11 mouse cellular contexts compared by ENCODE assay signal in the genomic region with DNA sequence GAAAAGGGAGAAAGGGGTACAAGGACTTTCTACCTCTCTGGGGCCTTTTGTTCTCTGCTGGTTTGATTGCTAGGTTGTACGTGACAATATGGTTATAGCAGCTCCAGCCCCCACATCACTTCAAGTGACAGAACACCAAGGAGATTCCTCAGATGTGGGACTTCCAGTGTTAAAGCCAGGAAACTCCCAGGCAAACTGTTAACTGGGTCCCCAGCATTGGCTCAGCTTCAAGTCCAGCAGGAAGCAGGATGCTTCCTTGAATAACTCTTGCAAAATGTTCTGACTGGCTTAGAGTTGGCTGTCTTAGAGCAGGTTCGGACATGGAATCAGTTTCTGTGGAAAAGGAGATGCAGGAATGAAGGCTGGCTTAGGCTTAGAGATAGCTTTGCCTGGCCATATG. TPM values are rescaled to one million over a fixed set of nuclear protein-coding genes. Genes with fewer than 3 reads are reported as not detected.
DNase-seq lines count a peak whose midpoint lies in the region; TF ChIP-seq lines count a peak whose summit lies in the region.
"Had no signal": no experiment of that assay in that cellular context is flagged by ENCODE, and none has a peak within 500 bp of the region (broad histone marks: within the 10 kb centered on the region; RNA-seq: fewer than 3 reads in every experiment).

No protein-coding gene starts in this region.

- H3K4me3 ChIP-seq in left cerebral cortex, adult 2 months, result no peak overlapping the region
- H3K4me3 ChIP-seq: erythroblast, embryonic 14.5 days; layer of hippocampus, adult 2 months; megakaryocyte, embryonic 14.5 days had no signal

- TF ChIP-seq CTCF in left cerebral cortex, adult 2 months (IDR thresholded peaks at IDR 0.05), result no peak

- intact Hi-C loops in left cerebral cortex, adult 2 months (cut with DNase I), result loop anchor here (1.0 to 10.0 kb wide), 3 partner anchors 122 to 721 kb away; no protein-coding TSS in a partner anchor
- intact Hi-C loops in heart, postnatal 36 days (cut with DNase I), result loop anchor here (2.0 to 5.0 kb wide), 2 partner anchors 45 to 137 kb away; no protein-coding TSS in a partner anchor

- H3K27ac ChIP-seq in left cerebral cortex, adult 2 months, result no peak overlapping the region
- H3K27ac ChIP-seq: layer of hippocampus, adult 2 months had no signal

- DNase-seq in left cerebral cortex, adult 2 months (ENCODE audit: extremely low spot score in 1 of 2, low spot score in 2 of 2), result peak; percentile 16 to 36
- no peak for DNase-seq in left cerebral cortex, adult 11 months (ENCODE audit: low spot score)
- DNase-seq in gastrocnemius, adult 18-20 months (ENCODE audit: low spot score), result peak; percentile 25
- peak; percentile 42 to 52 for DNase-seq in heart, postnatal 36 days
- DNase-seq in lung, postnatal 14 days, result peak; percentile 50
- no peak for DNase-seq in neural tube, embryonic 10.5 days (ENCODE audit: extremely low spot score, low spot score)
- DNase-seq in cerebellum, postnatal 4 days (ENCODE audit: low spot score in 2 of 2), result no peak
- DNase-seq in urinary bladder, adult 2 months (ENCODE audit: low spot score), result no peak

RNA-seq across cellular contexts. Expression of a gene that starts 47.3 kb away (rescaled TPM):
- total RNA-seq in left cerebral cortex, adult 2 months (2021), result 1 to 10 TPM in 1 of 2 experiments, under 1 TPM in 1; 0.84 to 1.4 TPM
- total RNA-seq in gastrocnemius, adult 18-20 months (2021), result 1 to 10 TPM in 1 of 2 experiments, under 1 TPM in 1; 0.57 to 1.0 TPM
- 1 to 10 TPM; 1.5 TPM for total RNA-seq in heart, postnatal 36 days (2021)
- polyA plus RNA-seq in urinary bladder, adult 2 months (2012; rRNA removed), result 17.3 and 19.4 TPM in 2 replicates
- polyA plus RNA-seq: erythroblast, embryonic 14.5 days had no signal

Comparison
In these comparisons a context has a peak if more than half of its experiments do, and no peak if none do; other contexts are left out.
1. DNase-seq: peak in left cerebral cortex, adult 2 months (2 of 2), gastrocnemius, adult 18-20 months (single experiment), heart, postnatal 36 days (2 of 2) and lung, postnatal 14 days (single experiment); none in left cerebral cortex, adult 11 months (single experiment), neural tube, embryonic 10.5 days (single experiment), cerebellum, postnatal 4 days (0 of 2) and urinary bladder, adult 2 months (single experiment).